In the genomic region with DNA sequence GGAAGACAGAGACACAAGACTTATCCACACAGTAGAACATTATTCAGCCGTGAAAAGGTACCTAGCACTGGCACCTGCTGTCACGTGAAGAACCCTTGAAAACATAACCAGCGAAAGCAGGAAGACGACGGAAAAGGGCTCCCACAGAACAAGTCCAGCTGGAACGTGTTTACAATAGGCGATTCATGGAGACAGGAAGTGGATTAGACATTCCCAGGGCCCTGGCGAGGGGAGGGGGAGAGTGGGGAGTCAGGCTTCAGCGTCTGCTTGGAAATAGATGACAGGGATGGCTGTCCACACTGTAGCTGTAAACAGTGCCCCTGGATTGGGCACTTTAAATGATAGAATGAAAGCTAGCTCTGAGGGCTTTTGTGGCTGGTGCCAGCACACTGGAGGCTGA, we compare ENCODE assay signal across 9 mouse cellular contexts. TPM values are rescaled to one million over a fixed set of nuclear protein-coding genes. Genes with fewer than 3 reads are reported as not detected.
A peak's percentile ranks its signal among the peaks of the same experiment; 100 is the strongest.
DNase-seq lines count a peak whose midpoint lies in the region; ATAC-seq and TF ChIP-seq lines count a peak whose summit lies in the region.
"Had no signal": no experiment of that assay in that cellular context is flagged by ENCODE, and none has a peak within 500 bp of the region (broad histone marks: within the 10 kb centered on the region; RNA-seq: fewer than 3 reads in every experiment).

No protein-coding gene starts in this region.

- H3K4me1 ChIP-seq in forebrain, embryonic 12.5 days = peaks cover 15% of the 10 kb centered on the region
- H3K4me1 ChIP-seq in hindbrain, postnatal 0 days (ENCODE audit: insufficient read depth, low read length) = no peaks in the 10 kb centered on the region

- peak; percentile 47; the same call in 1 of the 2 replicates for ATAC-seq in forebrain, embryonic 12.5 days (ENCODE audit: low FRiP score)
- peak; percentile 89 for ATAC-seq in hindbrain, postnatal 0 days

- H3K9ac ChIP-seq in forebrain, embryonic 12.5 days = no peak overlapping the region
- H3K9ac ChIP-seq in hindbrain, postnatal 0 days (replicated peaks; ENCODE audit: low read length) = no peak overlapping the region

- H3K36me3 ChIP-seq in forebrain, embryonic 12.5 days (replicated peaks) = no peaks in the 10 kb centered on the region
- H3K36me3 ChIP-seq in hindbrain, postnatal 0 days (ENCODE audit: insufficient read depth, low read length) = no peaks in the 10 kb centered on the region

- H3K27ac ChIP-seq in forebrain, embryonic 12.5 days = peak overlapping the region; percentile 74
- H3K27ac ChIP-seq in hindbrain, postnatal 0 days = peak overlapping the region; percentile 78

- DNase-seq in ZHBTc4 (ENCODE audit: low read depth, low spot score) (peak; percentile 56), adipocyte (ENCODE audit: low spot score) (no peak)
- DNase-seq in hindbrain, postnatal 0 days (ENCODE audit: low spot score) = peak; percentile 73
- peak; percentile 67 to 82 for DNase-seq in lung, adult 18-20 months
- peak; percentile 85 for DNase-seq in retina, postnatal 1 day
- no peak for DNase-seq in thymus, postnatal 4 days
- no peak for DNase-seq in thymus, postnatal 14 days

- no peak overlapping the region for H3K4me3 ChIP-seq in forebrain, embryonic 12.5 days (replicated peaks)
- H3K4me3 ChIP-seq in hindbrain, postnatal 0 days (ENCODE audit: low read length) = no peak overlapping the region

- TF ChIP-seq CTCF in hindbrain, postnatal 0 days (IDR thresholded peaks at IDR 0.05; ENCODE audit: low read depth) = no peak

- H3K27me3 ChIP-seq in forebrain, embryonic 12.5 days = 0 out of 2 replicates have a peak, but pooled peaks cover 4% of the 10 kb centered on the region
- H3K27me3 ChIP-seq in hindbrain, postnatal 0 days (ENCODE audit: insufficient read depth, low read length) = no peaks in the 10 kb centered on the region

- WGBS in forebrain, embryonic 12.5 days = 23% methylated on average over 9 of the region's 9 CpGs
- WGBS in hindbrain, postnatal 0 days = 19% methylated on average over 9 of the region's 9 CpGs

- no peaks in the 10 kb centered on the region for H3K9me3 ChIP-seq in forebrain, embryonic 12.5 days
- no peaks in the 10 kb centered on the region for H3K9me3 ChIP-seq in hindbrain, postnatal 0 days (ENCODE audit: low read length)

- H3K4me2 ChIP-seq in forebrain, embryonic 12.5 days = peak overlapping the region; percentile 6; the same call in 1 of the 2 replicates
- no peak overlapping the region for H3K4me2 ChIP-seq in hindbrain, postnatal 0 days (ENCODE audit: low read depth, low read length)

RNA-seq across cellular contexts. Expression of a gene that starts 8.6 kb away (rescaled TPM):
- polyA plus RNA-seq in forebrain, embryonic 12.5 days (2016; fragmentation: Nextera tagmentation; extraction: Ambion mirVana) = 53.6 and 56.4 TPM in 2 replicates
- total RNA-seq in hindbrain, postnatal 0 days (2014; rRNA removed) = 40.0 and 47.1 TPM in 2 replicates
- 40.1 and 41.2 TPM in 2 replicates for polyA plus RNA-seq in hindbrain, postnatal 0 days (2015; fragmentation: Nextera tagmentation; extraction: Ambion mirVana)

RNA-seq across cellular contexts. Expression of a gene that starts 13.1 kb away (rescaled TPM):
- polyA plus RNA-seq in forebrain, embryonic 12.5 days (2016; fragmentation: Nextera tagmentation; extraction: Ambion mirVana) = not detected in 2 replicates
- not detected in 2 replicates for total RNA-seq in hindbrain, postnatal 0 days (2014; rRNA removed)
- polyA plus RNA-seq in hindbrain, postnatal 0 days (2015; fragmentation: Nextera tagmentation; extraction: Ambion mirVana) = not detected in 2 replicates
- total RNA-seq: neutrophil, adult 5-6 weeks had no signal

RNA-seq across cellular contexts. Expression of a gene that starts 26.0 kb away (rescaled TPM):
- polyA plus RNA-seq in forebrain, embryonic 12.5 days (2016; fragmentation: Nextera tagmentation; extraction: Ambion mirVana) = 7.7 and 8.4 TPM in 2 replicates
- 20.6 and 22.5 TPM in 2 replicates for total RNA-seq in hindbrain, postnatal 0 days (2014; rRNA removed)
- 18.1 TPM in 2 replicates for polyA plus RNA-seq in hindbrain, postnatal 0 days (2015; fragmentation: Nextera tagmentation; extraction: Ambion mirVana)
- total RNA-seq: neutrophil, adult 5-6 weeks had no signal

RNA-seq across cellular contexts. Expression of a gene that starts 31.1 kb away (rescaled TPM):
- 0.18 TPM in 1 of 2 replicates, not detected in the other for polyA plus RNA-seq in forebrain, embryonic 12.5 days (2016; fragmentation: Nextera tagmentation; extraction: Ambion mirVana)
- 0.72 TPM in 1 of 2 replicates, not detected in the other for total RNA-seq in hindbrain, postnatal 0 days (2014; rRNA removed)
- not detected in 2 replicates for polyA plus RNA-seq in hindbrain, postnatal 0 days (2015; fragmentation: Nextera tagmentation; extraction: Ambion mirVana)

RNA-seq across cellular contexts. Expression of a gene that starts 31.2 kb away (rescaled TPM):
- 10.3 TPM in 2 replicates for polyA plus RNA-seq in forebrain, embryonic 12.5 days (2016; fragmentation: Nextera tagmentation; extraction: Ambion mirVana)
- total RNA-seq in hindbrain, postnatal 0 days (2014; rRNA removed) = 2.4 and 6.2 TPM in 2 replicates
- polyA plus RNA-seq in hindbrain, postnatal 0 days (2015; fragmentation: Nextera tagmentation; extraction: Ambion mirVana) = 4.4 and 5.5 TPM in 2 replicates

Comparison
In these comparisons a context has a peak if more than half of its experiments do, and no peak if none do; other contexts are left out.
1. DNase-seq: peak in ZHBTc4 (single experiment), hindbrain, postnatal 0 days (single experiment), lung, adult 18-20 months (2 of 2) and retina, postnatal 1 day (single experiment); none in thymus, postnatal 4 days (single experiment), adipocyte (single experiment) and thymus, postnatal 14 days (single experiment).